ENCODE assay signal across 8 mouse cellular contexts in the genomic region with DNA sequence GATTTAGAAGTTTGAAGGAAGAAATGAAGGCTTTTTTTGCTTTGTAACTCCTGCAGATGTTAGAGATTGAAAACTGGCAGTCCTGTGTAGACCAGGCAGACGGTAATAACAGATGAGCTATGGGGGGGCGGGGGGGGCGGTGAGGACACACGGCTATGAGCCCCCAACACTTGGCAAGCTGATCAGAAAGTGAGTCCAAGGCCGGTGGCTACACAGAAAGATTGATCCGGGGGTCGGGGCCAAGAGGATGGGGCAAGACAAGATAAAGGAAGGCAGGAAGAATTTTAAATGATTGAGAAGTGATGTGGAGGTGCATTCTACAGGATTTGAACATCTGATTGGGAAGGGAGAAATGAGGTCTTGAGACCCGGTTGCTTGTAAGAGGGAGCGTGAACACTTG. TPM values are rescaled to one million over a fixed set of nuclear protein-coding genes. Genes with fewer than 3 reads are reported as not detected.
A peak's percentile ranks its signal among the peaks of the same experiment; 100 is the strongest.
DNase-seq lines count a peak whose midpoint lies in the region; ATAC-seq lines count a peak whose summit lies in the region.

No protein-coding gene starts in this region.

- peaks cover 9% of the 10 kb centered on the region for H3K4me1 ChIP-seq in liver, embryonic 11.5 days (replicated peaks; ENCODE audit: control insufficient read depth, insufficient read depth, low read length)
- H3K4me1 ChIP-seq in forebrain, embryonic 10.5 days, result peaks cover 33% of the 10 kb centered on the region
- H3K4me1 ChIP-seq in limb, embryonic 10.5 days, result peaks cover 20% of the 10 kb centered on the region
- peaks cover 26% of the 10 kb centered on the region for H3K4me1 ChIP-seq in neural tube, embryonic 15.5 days

- H3K4me3 ChIP-seq in liver, embryonic 11.5 days (ENCODE audit: low read depth, low read length), result peak overlapping the region; percentile 88
- H3K4me3 ChIP-seq in forebrain, embryonic 10.5 days, result peak overlapping the region; percentile 89
- H3K4me3 ChIP-seq in limb, embryonic 10.5 days, result peak overlapping the region; percentile 87
- peak overlapping the region; percentile 77 for H3K4me3 ChIP-seq in neural tube, embryonic 15.5 days (replicated peaks)

- no peak for DNase-seq in liver, embryonic 11.5 days (ENCODE audit: low spot score)
- no peak for DNase-seq in liver
- no peak for DNase-seq in forebrain, embryonic 10.5 days (ENCODE audit: extremely low spot score, low spot score)
- no peak for DNase-seq in limb, embryonic 10.5 days (ENCODE audit: low spot score)
- DNase-seq in right cerebral cortex, adult 2 months (ENCODE audit: low spot score in 2 of 2), result no peak
- DNase-seq in kidney, adult 11 months, result no peak

- ATAC-seq in liver, embryonic 11.5 days (replicated peaks; ENCODE audit: low FRiP score), result no peak
- ATAC-seq in neural tube, embryonic 15.5 days (ENCODE audit: low FRiP score), result no peak
- ATAC-seq in monocyte, adult 5-6 weeks (replicated peaks; ENCODE audit: insufficient number of reproducible peaks, low FRiP score, low TSS enrichment, poor library complexity, severe bottlenecking), result no peak

- no peaks in the 10 kb centered on the region for H3K9me3 ChIP-seq in liver, embryonic 11.5 days (ENCODE audit: control insufficient read depth, low read length)
- H3K9me3 ChIP-seq in forebrain, embryonic 10.5 days, result no peaks in the 10 kb centered on the region
- no peaks in the 10 kb centered on the region for H3K9me3 ChIP-seq in limb, embryonic 10.5 days (replicated peaks)
- H3K9me3 ChIP-seq in neural tube, embryonic 15.5 days (replicated peaks), result no peaks in the 10 kb centered on the region

- H3K27me3 ChIP-seq in liver, embryonic 11.5 days (replicated peaks; ENCODE audit: control insufficient read depth, insufficient read depth, low read length), result peaks cover 20% of the 10 kb centered on the region
- peaks cover 24% of the 10 kb centered on the region for H3K27me3 ChIP-seq in forebrain, embryonic 10.5 days (ENCODE audit: poor library complexity, severe bottlenecking)
- peaks cover 36% of the 10 kb centered on the region for H3K27me3 ChIP-seq in limb, embryonic 10.5 days (ENCODE audit: low read depth, poor library complexity, severe bottlenecking)
- no peaks in the 10 kb centered on the region; the same call in 1 of the 2 replicates for H3K27me3 ChIP-seq in neural tube, embryonic 15.5 days (replicated peaks)

- peak overlapping the region; percentile 81 for H3K9ac ChIP-seq in liver, embryonic 11.5 days (ENCODE audit: low read depth, low read length)
- H3K9ac ChIP-seq in neural tube, embryonic 15.5 days (replicated peaks), result peak overlapping the region; percentile 78

- H3K4me2 ChIP-seq in liver, embryonic 11.5 days, result peak overlapping the region; percentile 85
- peak overlapping the region; percentile 86 for H3K4me2 ChIP-seq in neural tube, embryonic 15.5 days

- WGBS in liver, embryonic 11.5 days, result 25% methylated on average over 9 of the region's 9 CpGs
- WGBS in forebrain, embryonic 10.5 days, result 23% methylated on average over 9 of the region's 9 CpGs
- WGBS in limb, embryonic 10.5 days, result 22% methylated on average over 9 of the region's 9 CpGs
- WGBS in neural tube, embryonic 15.5 days, result 18% methylated on average over 9 of the region's 9 CpGs

- peak overlapping the region; percentile 49; the same call in 1 of the 2 replicates for H3K27ac ChIP-seq in liver, embryonic 11.5 days (ENCODE audit: low read depth, low read length)
- peak overlapping the region; percentile 93 for H3K27ac ChIP-seq in forebrain, embryonic 10.5 days
- H3K27ac ChIP-seq in limb, embryonic 10.5 days, result 0 out of 2 replicates have a peak overlapping the region, but pooled peaks have one; percentile 89
- no peak overlapping the region for H3K27ac ChIP-seq in neural tube, embryonic 15.5 days (replicated peaks)

- no peaks in the 10 kb centered on the region for H3K36me3 ChIP-seq in liver, embryonic 11.5 days (ENCODE audit: control insufficient read depth, insufficient read depth, low read length)
- no peaks in the 10 kb centered on the region for H3K36me3 ChIP-seq in forebrain, embryonic 10.5 days (replicated peaks)
- H3K36me3 ChIP-seq in limb, embryonic 10.5 days, result no peaks in the 10 kb centered on the region
- H3K36me3 ChIP-seq in neural tube, embryonic 15.5 days, result no peaks in the 10 kb centered on the region

RNA-seq across cellular contexts. Expression of gene Gkap1, which starts 0.4 kb away (rescaled TPM):
- polyA plus RNA-seq in liver, embryonic 11.5 days (2014; fragmentation: Nextera tagmentation; extraction: Ambion mirVana), result 12.8 and 14.3 TPM in 2 replicates
- 25.2 and 29.1 TPM in 2 replicates for polyA plus RNA-seq in forebrain, embryonic 10.5 days (2016; fragmentation: Nextera tagmentation; extraction: Ambion mirVana)
- 10.6 and 12.8 TPM in 2 replicates for polyA plus RNA-seq in limb, embryonic 10.5 days (2016; fragmentation: Nextera tagmentation; extraction: Ambion mirVana)
- 24.2 and 37.1 TPM in 2 replicates for polyA plus RNA-seq in neural tube, embryonic 15.5 days (2015; fragmentation: Nextera tagmentation; extraction: Ambion mirVana)
- total RNA-seq in monocyte, adult 5-6 weeks (2017), result 0.97 to 3.3 TPM (median 2.5 TPM) in 3 replicates

RNA-seq across cellular contexts. Expression of gene Ubqln1, which starts 59.6 kb away (rescaled TPM):
- polyA plus RNA-seq in liver, embryonic 11.5 days (2014; fragmentation: Nextera tagmentation; extraction: Ambion mirVana), result 95.5 and 103 TPM in 2 replicates
- 123 and 133 TPM in 2 replicates for polyA plus RNA-seq in forebrain, embryonic 10.5 days (2016; fragmentation: Nextera tagmentation; extraction: Ambion mirVana)
- polyA plus RNA-seq in limb, embryonic 10.5 days (2016; fragmentation: Nextera tagmentation; extraction: Ambion mirVana), result 153 and 158 TPM in 2 replicates
- 137 and 144 TPM in 2 replicates for polyA plus RNA-seq in neural tube, embryonic 15.5 days (2015; fragmentation: Nextera tagmentation; extraction: Ambion mirVana)
- 45.1 to 61.2 TPM (median 45.8 TPM) in 3 replicates for total RNA-seq in monocyte, adult 5-6 weeks (2017)
